Mouse (Mus musculus) thymus, postnatal 36 days (tissue): Measurements from ENCODE around the gene Shc2.

Source experiments
- DNase-seq, 2 experiments: peaks; one replicate each; pipeline ENCODE4 v3.0.0; 2022; ENCODE audit warnings: mixed read lengths in 2 of 2

Shc2 gene

GRCm38 (mm10) chr10:79612192-79613135 lies 25.3 kb downstream of the Shc2 start:
- no peak for DNase-seq

DNA sequence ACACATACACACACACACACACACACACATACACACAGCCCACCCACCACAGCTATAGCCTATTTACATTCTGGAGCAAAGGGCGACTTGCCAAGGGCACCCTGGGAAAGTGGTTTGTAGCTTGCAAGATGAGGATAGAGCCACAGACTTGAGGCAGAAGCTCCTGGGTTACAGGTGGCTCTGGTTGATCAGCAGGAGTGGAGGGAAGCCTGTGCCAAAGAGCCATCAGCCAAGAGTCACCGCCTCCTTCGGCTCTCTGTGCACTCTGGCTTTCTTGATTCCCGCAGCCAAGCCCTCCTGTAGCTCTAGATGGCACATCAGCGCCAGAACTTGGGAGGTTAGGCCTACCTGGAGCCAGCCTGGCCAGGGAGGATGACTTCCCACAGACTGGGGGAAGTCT lies 26.4 kb downstream of the Shc2 start:
- no peak for DNase-seq

- DNase-seq, result no peak
These were observed 28.4 kb downstream of the Shc2 start for GRCm38 (mm10) chr10:79609276-79609675.

- no peak for DNase-seq
These were observed 29.8 kb downstream of the Shc2 start for GRCm38 (mm10) chr10:79607892-79608291.

- no peak for DNase-seq
These were observed 31.2 kb downstream of the Shc2 start for GRCm38 (mm10) chr10:79606537-79606936.

- DNase-seq, result no peak
These were observed 39.8 kb downstream of the Shc2 start for GRCm38 (mm10) chr10:79597936-79598230.

DNA sequence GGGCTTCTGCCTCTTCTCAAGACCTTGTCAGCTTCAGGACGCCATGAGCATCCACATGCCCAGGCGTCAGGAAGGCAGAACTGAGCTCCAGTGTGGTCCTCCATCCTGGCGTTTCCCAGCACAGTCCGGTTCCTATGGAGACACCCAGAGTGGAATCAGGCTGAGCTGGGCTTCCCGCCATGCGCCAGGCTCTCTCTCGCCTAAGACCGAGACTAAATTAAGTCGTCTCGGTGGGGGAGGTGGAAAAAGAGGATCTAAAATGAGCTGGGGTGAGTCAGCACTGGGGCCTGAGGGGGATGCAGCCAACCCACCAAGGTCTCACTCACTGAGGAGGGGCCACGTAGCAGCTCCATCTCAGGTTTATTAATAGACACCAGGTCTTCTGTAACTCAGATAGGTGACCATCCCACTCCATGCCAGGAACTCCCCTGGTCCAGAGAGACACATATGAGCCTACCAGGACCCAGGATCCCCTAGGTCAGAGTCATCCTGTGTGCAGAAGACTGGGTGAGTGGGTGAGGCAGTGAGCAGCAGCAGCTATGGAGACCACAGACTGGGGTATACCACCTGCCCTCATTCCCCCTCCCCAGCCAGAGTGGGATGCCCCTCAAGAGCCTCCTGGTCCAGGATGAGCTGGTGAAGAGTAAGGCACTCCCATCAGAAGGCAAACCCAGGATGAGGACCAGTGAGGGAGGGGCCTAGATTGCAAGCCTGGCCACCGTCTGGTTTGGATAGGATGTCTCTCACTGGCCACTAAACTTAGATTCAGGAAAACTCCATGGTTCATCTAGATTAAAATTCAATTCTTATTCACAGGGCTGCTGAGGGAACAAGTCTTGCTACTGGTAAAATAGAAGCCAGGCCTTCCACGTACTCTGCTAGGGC lies 40.4 kb downstream of the Shc2 start:
- no peak for DNase-seq

GRCm38 (mm10) chr10:79595590-79595929 lies 42.2 kb downstream of the Shc2 start:
- no peak for DNase-seq

GRCm38 (mm10) chr10:79594872-79595589 lies 42.7 kb downstream of the Shc2 start:
- DNase-seq, result peak; percentile 16 to 22

GRCm38 (mm10) chr10:79594111-79594510 lies 43.6 kb downstream of the Shc2 start:
- no peak for DNase-seq

DNA sequence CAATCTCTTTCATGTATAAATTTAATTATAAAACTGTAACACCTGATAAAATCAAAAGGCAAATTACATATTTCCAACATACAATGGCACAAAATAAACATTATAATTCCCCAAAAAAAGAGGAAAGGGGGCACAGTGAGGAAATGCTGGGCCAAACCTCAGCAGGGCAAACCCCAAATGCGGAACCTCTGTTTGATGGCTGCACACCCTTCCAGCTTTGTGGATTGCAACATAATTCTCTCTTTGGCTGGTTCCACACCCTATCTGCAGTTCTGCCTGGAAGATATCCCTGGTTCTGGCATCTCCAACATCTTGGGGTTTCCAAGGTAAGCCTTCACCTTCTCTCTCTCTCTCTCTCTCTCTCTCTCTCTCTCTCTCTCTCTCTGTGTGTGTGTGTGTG lies 47.0 kb downstream of the Shc2 start:
- no peak for DNase-seq

GRCm38 (mm10) chr10:79587752-79588126 lies 50.0 kb downstream of the Shc2 start:
- no peak for DNase-seq

DNA sequence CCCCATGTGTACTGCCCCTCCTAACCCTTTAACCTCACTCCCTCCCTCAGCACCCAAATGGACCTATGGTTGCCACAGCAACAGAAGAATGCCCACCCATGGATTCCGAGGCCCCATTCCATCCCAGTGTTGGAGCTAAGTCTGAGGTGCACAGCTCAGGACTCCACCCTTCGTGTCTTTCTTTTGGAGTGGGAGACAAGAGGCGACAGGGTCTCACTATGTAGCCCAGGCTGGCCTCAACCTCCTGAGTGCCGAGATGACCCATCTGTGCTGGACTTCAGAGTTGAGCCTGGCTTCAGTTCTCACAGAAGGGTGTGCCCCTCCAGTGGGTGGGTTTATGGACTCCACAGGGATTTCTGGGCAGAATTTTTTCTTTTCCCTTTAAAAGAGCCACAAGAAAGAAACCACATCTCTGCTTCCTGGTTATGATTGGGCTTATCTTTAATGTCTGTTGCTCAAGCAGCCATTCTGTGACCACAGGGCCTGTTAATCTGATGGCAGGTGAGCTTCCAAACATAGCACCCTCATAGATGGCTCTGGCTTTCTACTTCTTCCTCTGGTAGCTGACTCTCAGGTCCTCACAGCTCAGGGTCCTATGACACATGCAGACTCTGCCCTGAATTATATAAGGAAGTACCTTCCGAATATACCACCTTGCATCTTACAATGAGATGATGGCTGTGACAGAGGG lies 50.5 kb downstream of the Shc2 start, which contains the start of gene Theg:
Gene Theg, minus strand, starts transcription at position 271 of the 691 bp plus-strand sequence.
- no peak for DNase-seq

- no peak for DNase-seq
These were observed 51.5 kb downstream of the Shc2 start for GRCm38 (mm10) chr10:79586243-79586642.

DNA sequence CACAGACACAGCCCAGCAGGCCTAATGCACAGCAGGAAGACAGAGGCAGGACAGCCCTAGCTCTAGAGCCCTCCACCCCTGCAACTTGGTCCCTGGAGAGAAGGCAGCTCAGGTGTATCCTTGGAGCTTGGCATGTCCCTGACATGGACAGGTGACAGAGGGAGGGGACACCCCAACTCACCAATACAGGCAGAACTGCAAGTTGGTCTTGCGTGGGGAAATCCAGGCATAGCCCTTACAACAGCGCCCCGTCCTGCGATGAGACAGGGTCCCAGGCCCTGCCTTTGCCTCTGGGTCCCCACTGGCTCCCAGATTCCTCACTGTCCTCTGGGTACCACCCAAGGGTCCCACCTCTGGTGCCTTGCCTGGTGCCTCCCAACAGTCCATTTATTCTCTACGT lies 52.0 kb downstream of the Shc2 start:
- DNase-seq, result no peak

DNA sequence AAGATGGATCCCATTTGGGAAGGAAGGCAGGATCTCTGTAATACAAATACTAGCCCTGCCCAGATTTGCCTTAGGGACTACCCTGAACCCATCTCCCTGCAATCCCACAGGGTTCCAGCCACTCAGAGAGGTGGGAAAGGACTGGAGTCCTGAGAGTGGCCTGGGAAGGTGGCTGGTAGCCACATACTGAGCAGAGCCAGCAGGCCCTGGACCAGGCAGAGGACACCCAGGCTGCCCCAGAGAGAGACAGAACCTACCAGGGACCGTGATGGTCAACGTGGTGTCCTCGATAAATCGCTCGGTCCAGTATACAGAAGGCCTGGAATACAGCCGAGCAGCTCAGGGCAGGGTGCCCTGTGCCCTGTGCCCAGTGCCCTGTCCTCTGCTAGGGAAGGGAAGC lies 52.6 kb downstream of the Shc2 start:
- no peak for DNase-seq

GRCm38 (mm10) chr10:79584426-79584825 lies 53.3 kb downstream of the Shc2 start:
- DNase-seq, result no peak

- DNase-seq, result no peak
These were observed 53.7 kb downstream of the Shc2 start for GRCm38 (mm10) chr10:79584021-79584420.

- no peak for DNase-seq
These were observed 56.2 kb downstream of the Shc2 start for GRCm38 (mm10) chr10:79581501-79581900.

- peak; percentile 36 to 48 for DNase-seq
These were observed 56.9 kb downstream of the Shc2 start for GRCm38 (mm10) chr10:79580811-79581210.

- DNase-seq, result no peak
These were observed 57.4 kb downstream of the Shc2 start for GRCm38 (mm10) chr10:79580356-79580755.

DNA sequence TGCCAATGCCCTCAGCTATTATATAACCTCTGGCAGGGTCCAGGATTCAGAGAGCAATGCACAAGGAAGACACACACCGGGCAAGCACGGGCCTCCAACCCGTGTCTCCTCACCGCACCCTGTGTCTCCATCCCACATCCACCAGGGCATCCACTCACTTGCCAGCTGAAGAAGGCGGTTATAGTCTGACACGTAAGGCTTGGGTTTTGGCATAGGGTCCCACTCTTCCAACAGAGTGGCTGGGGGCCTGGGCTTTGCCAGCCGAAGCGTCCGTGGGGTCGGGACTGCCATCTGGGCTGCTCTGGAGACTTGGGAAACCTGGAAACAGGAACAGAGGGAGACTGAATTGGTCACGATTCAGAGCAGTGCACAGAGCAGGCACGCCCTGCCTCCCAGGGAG lies 57.9 kb downstream of the Shc2 start:
- DNase-seq, result no peak

DNA sequence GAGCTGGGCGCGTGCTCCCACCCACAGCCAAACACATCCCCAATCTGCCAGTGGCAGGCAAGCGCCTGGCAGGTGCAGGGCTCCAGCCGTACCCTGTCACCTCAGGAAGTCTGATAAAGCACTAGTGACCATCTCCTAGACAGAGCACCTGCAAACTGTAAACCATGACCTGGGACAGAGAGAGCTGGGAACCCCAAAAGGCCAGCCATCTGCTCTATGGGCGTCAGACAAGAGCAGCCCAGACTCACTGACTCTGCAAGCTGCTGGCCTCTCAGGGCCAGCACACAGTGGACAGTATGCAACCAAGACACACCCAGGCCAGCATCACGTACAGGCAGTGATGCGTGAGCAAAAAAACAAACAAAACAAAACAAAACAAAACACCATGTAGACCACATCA lies 58.8 kb downstream of the Shc2 start:
- DNase-seq, result no peak
